Mouse (Mus musculus) neural tube, embryonic 11.5 days (tissue): ENCODE results near the gene Olfr514. TPM values are rescaled to one million over a fixed set of nuclear protein-coding genes. Genes with fewer than 3 reads are reported as not detected.
"Not testable (repeated sequence)": the region's sequence is repeated elsewhere in the genome, so short reads cannot be mapped to it uniquely, and the experiment has no call there.

ENCODE experiments used
- ATAC-seq: fragments of 200-750 bp; cut with Nextera tagmentation; 2 replicates; pipeline ENCODE4 v1.8.0; 2017; ENCODE audit warnings: moderate number of reproducible peaks, mild to moderate bottlenecking, moderate TSS enrichment, moderate library complexity; ENCODE audit not compliant: insufficient read depth, low FRiP score, low TSS enrichment
- DNase-seq: peaks from one replicate; pipeline ENCODE4 v3.0.0-alpha.2; 2015; ENCODE audit warnings: low spot score
- H3K27ac ChIP-seq: fragments of 300-500 bp; sonication (generic); 2 replicates; pipeline ENCODE4 v1.5.1; 2014; ENCODE audit warnings: low read depth, mild to moderate bottlenecking, low read length
- H3K27me3 ChIP-seq: fragments of 300-500 bp; sonication (generic); 2 replicates; pipeline ENCODE4 v1.6.1; 2014; ENCODE audit warnings: mild to moderate bottlenecking, low read length, mixed read lengths; ENCODE audit not compliant: control insufficient read depth, insufficient read depth
- H3K36me3 ChIP-seq: fragments of 300-500 bp; sonication (generic); 2 replicates; pipeline ENCODE4 v1.6.1; 2014; ENCODE audit warnings: mild to moderate bottlenecking, low read length, moderate library complexity, mixed read lengths; ENCODE audit not compliant: control insufficient read depth, insufficient read depth
- H3K4me1 ChIP-seq: fragments of 300-500 bp; sonication (generic); 2 replicates; pipeline ENCODE4 v1.6.1; 2014; ENCODE audit warnings: low read length, mixed read lengths; ENCODE audit not compliant: control insufficient read depth, insufficient read depth
- H3K4me2 ChIP-seq: fragments of 300-500 bp; sonication (generic); 2 replicates; pipeline ENCODE4 v1.6.1; 2014; ENCODE audit warnings: low read depth, mild to moderate bottlenecking, moderate library complexity
- H3K4me3 ChIP-seq: fragments of 300-500 bp; sonication (generic); 2 replicates; pipeline ENCODE4 v1.5.1; 2014; ENCODE audit warnings: low read depth, low read length
- H3K9ac ChIP-seq: fragments of 300-500 bp; sonication (generic); 2 replicates; pipeline ENCODE4 v1.6.1; 2014; ENCODE audit warnings: mild to moderate bottlenecking, low read length
- H3K9me3 ChIP-seq: fragments of 300-500 bp; sonication (generic); 2 replicates; pipeline ENCODE4 v1.6.1; 2016; ENCODE audit warnings: low read length; ENCODE audit not compliant: control insufficient read depth
- WGBS: fragments of 180-500 bp; shearing (Covaris S2); extraction: QIAGEN DNeasy Blood & Tissue Kit; methylation state at CpG from one replicate; pipeline ENCODE4 v1.1.7; 2014; 5-methylcytosine and 5-hydroxymethylcytosine counted together
- polyA plus RNA-seq: library from polyadenylated mRNA; unstranded; fragments of >200 nt; fragmentation: Nextera tagmentation; extraction: Ambion mirVana; gene quantifications from 2 replicates; pipeline ENCODE4 v1.2.1, GENCODE M21; 2014

The Olfr514 gene
- polyA plus RNA-seq, result not detected in 2 replicates

GRCm38 (mm10) chr7:108825897-108826296 is at the start of gene Olfr514:
Gene Olfr514 (minus strand): TSS chr7:108825997.
- H3K36me3 ChIP-seq, result no peaks in the 10 kb centered on the region
- no peak within 1 kb of the TSS for H3K27ac ChIP-seq
- H3K9ac ChIP-seq, result no peak within 1 kb of the TSS
- no peaks in the 10 kb centered on the region for H3K27me3 ChIP-seq
- no peak within 1 kb of the TSS for H3K4me3 ChIP-seq
- no peak for ATAC-seq
- H3K9me3 ChIP-seq, result no peaks in the 10 kb centered on the region
- no peaks in the 10 kb centered on the region for H3K4me1 ChIP-seq
- H3K4me2 ChIP-seq, result no peak within 1 kb of the TSS
- DNase-seq, result no peak

GRCm38 (mm10) chr7:108872279-108872678 is 46.5 kb upstream of the Olfr514 start, which contains the start of gene Olfr517:
Gene Olfr517 (minus strand): TSS chr7:108872379.
- Histone ChIP-seq H3K4me1 (no peaks in the 10 kb centered on the region), H3K27ac (no peak within 1 kb of the TSS), H3K27me3 (no peaks in the 10 kb centered on the region), H3K36me3 (no peaks in the 10 kb centered on the region), H3K4me2 (no peak within 1 kb of the TSS), H3K9me3 (no peaks in the 10 kb centered on the region), H3K9ac (no peak within 1 kb of the TSS), H3K4me3 (no peak within 1 kb of the TSS)
- DNase-seq (no peak), ATAC-seq (no peak)
- 73% methylated on average over 2 of the region's 2 CpGs for WGBS

GRCm38 (mm10) chr7:108850429-108850828 is 24.6 kb upstream of the Olfr514 start, which contains the start of gene Olfr516:
Gene Olfr516 (minus strand): TSS chr7:108850529.
- H3K27me3 ChIP-seq, result no peaks in the 10 kb centered on the region
- 89% methylated on average over 2 of the region's 2 CpGs for WGBS

GRCm38 (mm10) chr7:108814593-108815215 is 11.1 kb downstream of the Olfr514 start:
- ATAC-seq, result peak; percentile 82; the same call in 1 of the 2 replicates
- DNase-seq, H3K9me3 ChIP-seq, H3K27ac ChIP-seq, H3K4me1 ChIP-seq, H3K4me2 ChIP-seq, H3K4me3 ChIP-seq, H3K36me3 ChIP-seq, H3K9ac ChIP-seq, H3K27me3 ChIP-seq: not testable (repeated sequence)
- WGBS, result 50% methylated on average over 5 of the region's 5 CpGs

More at GRCm38 (mm10) chr7:108850429-108850828, 24.6 kb upstream of the Olfr514 start, which contains the start of gene Olfr516:
- no peak within 1 kb of the TSS for H3K27ac ChIP-seq
- H3K4me2 ChIP-seq, result no peak within 1 kb of the TSS
- H3K36me3 ChIP-seq, result no peaks in the 10 kb centered on the region
- no peaks in the 10 kb centered on the region for H3K9me3 ChIP-seq
- H3K9ac ChIP-seq, result no peak within 1 kb of the TSS
- no peaks in the 10 kb centered on the region for H3K4me1 ChIP-seq
- DNase-seq, result no peak
- no peak within 1 kb of the TSS for H3K4me3 ChIP-seq
- no peak for ATAC-seq

- ATAC-seq, result no peak
- WGBS, result 44% methylated on average over 1 of the region's 1 CpGs
- DNase-seq, result no peak
Observed at GRCm38 (mm10) chr7:108797205-108797933, 28.4 kb downstream of the Olfr514 start.

More at GRCm38 (mm10) chr7:108797205-108797933, 28.4 kb downstream of the Olfr514 start:
- Histone ChIP-seq H3K9ac (no peak overlapping the region), H3K27me3 (no peaks in the 10 kb centered on the region), H3K4me1 (no peaks in the 10 kb centered on the region), H3K4me3 (no peak overlapping the region), H3K27ac (no peak overlapping the region), H3K9me3 (no peaks in the 10 kb centered on the region), H3K4me2 (no peak overlapping the region), H3K36me3 (no peaks in the 10 kb centered on the region)

Other genes with a start within 250 kb of the Olfr514 start
- not detected in 2 replicates for gene Olfr506, start 215.2 kb downstream of the Olfr514 start, polyA plus RNA-seq
- gene Olfr507, start 204.2 kb downstream of the Olfr514 start, polyA plus RNA-seq, result not detected in 2 replicates
- not detected in 2 replicates for gene Olfr508, start 196.0 kb downstream of the Olfr514 start, polyA plus RNA-seq
- gene Olfr509, start 174.1 kb downstream of the Olfr514 start, polyA plus RNA-seq, result not detected in 2 replicates
- not detected in 2 replicates for gene Olfr510, start 159.6 kb downstream of the Olfr514 start, polyA plus RNA-seq
- gene Olfr512, start 112.7 kb downstream of the Olfr514 start, polyA plus RNA-seq, result not detected in 2 replicates
- not detected in 2 replicates for gene Olfr513, start 75.0 kb downstream of the Olfr514 start, polyA plus RNA-seq
- not detected in 2 replicates for gene Olfr516, start 24.5 kb upstream of the Olfr514 start, polyA plus RNA-seq
- not detected in 2 replicates for gene Olfr517, start 46.4 kb upstream of the Olfr514 start, polyA plus RNA-seq
- gene Olfr518, start 59.0 kb upstream of the Olfr514 start, polyA plus RNA-seq, result not detected in 2 replicates
- gene Olfr519, start 68.4 kb upstream of the Olfr514 start, polyA plus RNA-seq, result not detected in 2 replicates
- gene Nlrp10, start 104.2 kb upstream of the Olfr514 start, polyA plus RNA-seq, result not detected in 2 replicates
- gene Eif3f, start 108.4 kb upstream of the Olfr514 start, polyA plus RNA-seq, result 92.6 and 95.4 TPM in 2 replicates
- 16.9 and 20.0 TPM in 2 replicates for gene Tub, start 124.3 kb upstream of the Olfr514 start, polyA plus RNA-seq